Mouse (Mus musculus) bone marrow macrophage, adult 2 months (primary cell): Measurements from ENCODE around the gene Slitrk5.

Experiments used
- CTCF ChIP-seq: IDR thresholded peaks from 2 replicates; pipeline ENCODE4 v1.5.1; 2012; ENCODE audit warnings: low read depth, mild to moderate bottlenecking, low read length, moderate library complexity
- POLR2A ChIP-seq: IDR thresholded peaks from 2 replicates; pipeline ENCODE4 v1.6.1; 2012; ENCODE audit warnings: mild to moderate bottlenecking, low read depth, low read length, borderline replicate concordance

- no peak for TF ChIP-seq CTCF
- no peak for TF ChIP-seq POLR2A
These were observed 6.3 kb downstream of the Slitrk5 start for GRCm38 (mm10) chr14:111681092-111681708.
